Mouse (Mus musculus) thymus, adult 2 months (tissue): ENCODE results near the gene Bex1. TPM values are rescaled to one million over a fixed set of nuclear protein-coding genes. Genes with fewer than 3 reads are reported as not detected.
A peak's percentile ranks its signal among the peaks of the same experiment; 100 is the strongest.

Source experiments
- DNase-seq: peaks from one replicate; pipeline ENCODE4 v3.0.0; 2021
- H3K27ac ChIP-seq: fragments of 200-500 bp; 2 replicates; pipeline ENCODE4 v1.5.1; 2012; ENCODE audit warnings: low read length, control low read depth; ENCODE audit not compliant: control insufficient read depth, insufficient read depth
- H3K27me3 ChIP-seq: fragments of 200-500 bp; 2 replicates; pipeline ENCODE4 v1.6.1; 2012; ENCODE audit warnings: mild to moderate bottlenecking, low read length, moderate library complexity, mixed read lengths; ENCODE audit not compliant: control insufficient read depth, insufficient read depth
- H3K36me3 ChIP-seq: fragments of 200-500 bp; 2 replicates; pipeline ENCODE4 v1.6.1; 2012; ENCODE audit warnings: mild to moderate bottlenecking, low read length, moderate library complexity; ENCODE audit not compliant: control insufficient read depth, insufficient read depth
- H3K4me1 ChIP-seq: fragments of 200-500 bp; replicated peaks from 2 replicates; pipeline ENCODE4 v1.6.1; 2012; ENCODE audit warnings: low read length; ENCODE audit not compliant: control insufficient read depth, insufficient read depth
- H3K4me3 ChIP-seq: fragments of 200-500 bp; 2 replicates; pipeline ENCODE4 v1.5.1; 2012; ENCODE audit warnings: mild to moderate bottlenecking, low read length, control low read depth, moderate library complexity; ENCODE audit not compliant: control insufficient read depth, insufficient read depth
- CTCF ChIP-seq: fragments of 200-500 bp; IDR thresholded peaks from 2 replicates; pipeline ENCODE4 v1.5.1; 2012; ENCODE audit warnings: mild to moderate bottlenecking, control low read depth, low read length, moderate library complexity, borderline replicate concordance; ENCODE audit not compliant: control insufficient read depth, poor library complexity, insufficient read depth; ENCODE audit errors: extremely low read depth
- POLR2A ChIP-seq: fragments of 200-500 bp; IDR thresholded peaks from 2 replicates; pipeline ENCODE4 v1.6.1; 2012; ENCODE audit warnings: mild to moderate bottlenecking, low read length, control low read depth, moderate library complexity; ENCODE audit not compliant: control insufficient read depth, poor library complexity, insufficient read depth; ENCODE audit errors: extremely low read depth
- WGBS: fragments of 180-500 bp; shearing (Covaris S2); methylation state at CpG from one replicate; pipeline ENCODE4 v1.1.7; 2018; 5-methylcytosine and 5-hydroxymethylcytosine counted together
- polyA plus RNA-seq: library from polyadenylated mRNA; depleted of rRNA; stranded (reverse); fragments of >200 nt; gene quantifications from 2 replicates; pipeline ENCODE4 v1.2.3, GENCODE M21; 2012

The Bex1 gene
- polyA plus RNA-seq, 1 experiment: 2.1 TPM

DNA sequence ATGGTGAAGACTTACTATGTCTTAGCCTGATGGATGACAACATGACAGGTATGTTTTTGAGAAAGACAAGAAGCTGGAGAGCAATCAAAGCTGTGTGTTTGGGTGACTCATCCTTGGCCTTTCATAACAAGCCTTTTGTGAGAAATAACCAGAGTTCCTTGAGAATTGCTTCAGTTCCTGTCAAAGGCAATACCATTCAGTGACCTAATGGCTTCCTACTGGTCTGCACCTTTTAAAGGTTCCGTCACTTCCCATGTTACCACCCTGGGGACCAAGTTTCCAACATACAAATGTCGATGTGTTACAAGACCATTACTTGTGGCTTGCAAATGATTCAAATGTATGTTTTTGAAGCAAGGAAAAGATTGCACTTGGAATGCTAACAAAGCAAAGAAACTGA is 27.9 kb upstream of the Bex1 start:
- H3K27ac ChIP-seq: no peak overlapping the region

DNA sequence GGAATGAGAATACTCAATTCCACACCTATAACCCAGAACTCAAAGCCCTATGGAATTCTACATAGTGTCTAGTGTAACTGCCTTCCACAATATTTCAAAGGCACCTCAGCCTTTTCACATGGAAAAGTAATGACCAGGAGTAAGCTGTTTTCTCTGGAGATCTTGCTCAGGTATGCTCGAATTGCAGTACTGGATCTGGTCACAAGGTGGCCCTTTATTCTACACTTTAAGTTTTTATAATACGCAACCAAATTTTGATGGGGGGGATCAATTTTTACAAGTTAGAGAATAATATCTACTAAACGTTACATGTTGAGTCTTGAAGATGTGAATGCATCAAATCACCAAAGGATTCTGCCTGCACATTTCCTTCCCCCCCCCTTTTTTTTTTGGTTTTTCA is 22.8 kb upstream of the Bex1 start:
- WGBS: 31% methylated on average over 3 of the region's 3 CpGs
- TF ChIP-seq CTCF (no peak), POLR2A (no peak)
- Histone ChIP-seq H3K4me1 (no peaks in the 10 kb centered on the region), H3K4me3 (no peak overlapping the region), H3K27me3 (no peaks in the 10 kb centered on the region), H3K27ac (no peak overlapping the region), H3K36me3 (no peaks in the 10 kb centered on the region)
- peak; percentile 28 for DNase-seq

More for the DNA sequence above, 27.9 kb upstream of the Bex1 start:
- no peak for DNase-seq
- Histone ChIP-seq H3K4me1 (no peaks in the 10 kb centered on the region), H3K36me3 (no peaks in the 10 kb centered on the region), H3K27me3 (no peaks in the 10 kb centered on the region), H3K4me3 (no peak overlapping the region)
- 93% methylated on average over 2 of the region's 2 CpGs for WGBS
- TF ChIP-seq POLR2A (no peak), CTCF (no peak)

DNA sequence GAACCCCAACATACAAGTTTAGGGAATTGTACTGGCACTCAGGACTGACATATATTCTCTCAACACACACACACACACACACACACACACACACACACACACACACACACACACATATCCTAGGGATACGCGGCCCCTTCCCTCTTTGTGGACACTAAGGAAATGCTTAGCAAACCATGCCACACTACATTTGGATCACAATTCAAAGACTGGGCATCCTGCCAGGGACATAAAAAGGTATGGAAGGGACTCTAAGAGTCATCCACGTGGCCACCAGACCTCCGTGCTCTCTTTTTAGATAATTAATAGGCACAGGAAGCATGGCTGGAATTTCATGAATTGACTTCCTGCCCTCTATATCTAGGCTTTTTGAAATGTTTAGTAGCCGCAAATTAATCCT is 12.5 kb upstream of the Bex1 start:
- no peak for DNase-seq
- Histone ChIP-seq H3K27me3 (no peaks in the 10 kb centered on the region), H3K36me3 (no peaks in the 10 kb centered on the region), H3K27ac (no peak overlapping the region), H3K4me3 (no peak overlapping the region), H3K4me1 (no peaks in the 10 kb centered on the region)
- WGBS: 75% methylated on average over 5 of the region's 5 CpGs
- TF ChIP-seq CTCF: no peak
- TF ChIP-seq POLR2A: no peak

DNA sequence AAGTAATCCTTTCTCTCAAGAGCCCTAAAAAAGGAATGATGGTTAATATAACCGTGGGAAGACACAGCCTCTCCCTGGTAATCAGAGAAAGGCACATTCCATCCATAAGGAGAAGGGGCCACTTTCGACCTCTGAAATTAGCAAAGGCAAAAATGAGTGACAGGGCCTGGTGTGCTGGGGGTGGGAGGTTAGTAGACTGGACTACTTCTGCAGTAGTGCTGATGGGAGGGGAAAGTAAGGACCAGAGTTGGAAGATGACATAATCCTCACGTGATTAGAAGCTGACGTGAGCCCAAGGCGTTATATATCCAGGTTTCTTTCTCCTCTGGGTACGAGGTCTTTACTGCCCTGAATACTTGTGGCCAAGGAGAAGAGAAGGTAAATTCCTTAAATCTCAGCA is 8.4 kb upstream of the Bex1 start:
- Histone ChIP-seq H3K4me1 (no peaks in the 10 kb centered on the region), H3K4me3 (no peak overlapping the region), H3K36me3 (no peaks in the 10 kb centered on the region), H3K27ac (no peak overlapping the region), H3K27me3 (no peaks in the 10 kb centered on the region)
- TF ChIP-seq CTCF: no peak
- TF ChIP-seq POLR2A: no peak
- 87% methylated on average over 6 of the region's 6 CpGs for WGBS
- DNase-seq: no peak

DNA sequence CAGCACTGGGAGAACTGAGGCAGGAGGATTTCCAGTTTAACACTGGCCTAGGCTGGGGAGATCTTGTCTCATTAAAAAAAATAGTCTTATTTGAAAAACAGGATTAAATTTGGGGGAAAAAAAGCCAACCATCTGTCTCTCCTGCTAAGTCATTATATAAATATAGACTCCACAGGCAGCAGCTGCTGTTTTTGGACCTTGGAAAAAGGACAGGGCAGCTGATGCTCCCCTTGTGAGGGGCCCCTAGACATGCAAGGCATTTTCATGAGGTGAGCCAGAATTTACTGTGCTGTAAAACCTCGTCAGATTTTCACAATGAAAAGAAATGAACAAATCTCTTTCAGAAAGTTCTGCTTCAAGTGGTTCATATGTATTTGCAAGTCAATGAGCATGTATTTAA is 990 bp upstream of the Bex1 start:
- H3K27ac ChIP-seq: no peak overlapping the region
- no peaks in the 10 kb centered on the region for H3K36me3 ChIP-seq
- no peak for TF ChIP-seq CTCF
- no peak for TF ChIP-seq POLR2A
- H3K27me3 ChIP-seq: no peaks in the 10 kb centered on the region
- no peaks in the 10 kb centered on the region for H3K4me1 ChIP-seq
- no peak for DNase-seq
- 72% methylated on average over 1 of the region's 1 CpGs for WGBS
- no peak overlapping the region for H3K4me3 ChIP-seq

DNA sequence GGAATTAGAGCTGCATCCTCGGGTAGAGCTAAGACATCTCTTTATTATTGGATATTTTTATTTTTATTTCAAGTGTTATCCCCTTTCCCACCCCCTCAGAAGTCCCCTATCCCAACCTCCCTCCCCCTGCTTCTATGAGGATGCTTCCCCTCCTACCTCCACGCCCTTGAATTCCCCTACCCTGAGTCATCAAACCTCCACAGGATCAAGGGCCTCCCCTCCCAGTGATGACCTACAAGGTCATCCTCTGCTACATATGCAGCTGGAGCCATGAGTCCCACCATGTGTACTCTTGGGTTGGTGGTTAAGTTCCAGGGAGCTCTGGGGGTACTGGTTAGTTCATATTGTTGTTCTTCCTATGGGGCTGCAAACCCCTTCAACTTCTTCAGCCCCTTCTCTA is 1.9 kb downstream of the Bex1 start:
- Histone ChIP-seq H3K27me3 (no peaks in the 10 kb centered on the region), H3K4me3 (no peak overlapping the region), H3K27ac (no peak overlapping the region), H3K36me3 (no peaks in the 10 kb centered on the region), H3K4me1 (no peaks in the 10 kb centered on the region)
- no peak for DNase-seq
- WGBS: 100% methylated on average over 2 of the region's 2 CpGs
- TF ChIP-seq CTCF (no peak), POLR2A (no peak)

DNA sequence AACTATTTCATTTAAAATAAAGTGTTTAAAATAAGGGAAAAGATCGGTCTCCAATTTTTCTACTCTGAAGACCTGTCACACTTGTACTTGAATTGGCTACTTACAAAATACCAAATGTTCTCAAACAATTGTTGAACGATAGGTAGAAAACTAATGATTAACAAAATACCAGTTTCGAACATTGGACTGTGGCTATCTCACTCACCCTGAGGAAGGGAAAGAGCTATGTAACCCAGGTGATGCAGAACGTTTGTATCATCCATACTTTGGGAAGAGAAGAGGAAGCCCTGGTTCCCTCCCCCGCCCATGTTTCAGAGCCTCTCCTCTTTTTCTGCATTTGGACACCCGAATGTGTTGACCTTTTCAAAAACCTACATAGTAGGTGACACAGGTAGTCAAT is 10.9 kb downstream of the Bex1 start:
- H3K27ac ChIP-seq: no peak overlapping the region

More for the DNA sequence above, 10.9 kb downstream of the Bex1 start:
- no peak overlapping the region for H3K4me3 ChIP-seq
- H3K4me1 ChIP-seq: no peaks in the 10 kb centered on the region
- TF ChIP-seq CTCF: no peak
- no peak for TF ChIP-seq POLR2A
- H3K27me3 ChIP-seq: no peaks in the 10 kb centered on the region
- H3K36me3 ChIP-seq: no peaks in the 10 kb centered on the region
- 85% methylated on average over 6 of the region's 6 CpGs for WGBS
- no peak for DNase-seq
